Mouse (Mus musculus): ENCODE results near the gene Ulk4. TPM values are rescaled to one million over a fixed set of nuclear protein-coding genes. Genes with fewer than 3 reads are reported as not detected.

The Ulk4 gene
- polyA plus RNA-seq (2015; fragmentation: Nextera tagmentation; extraction: Ambion mirVana), result 153 and 179 TPM in 2 replicates

DNA sequence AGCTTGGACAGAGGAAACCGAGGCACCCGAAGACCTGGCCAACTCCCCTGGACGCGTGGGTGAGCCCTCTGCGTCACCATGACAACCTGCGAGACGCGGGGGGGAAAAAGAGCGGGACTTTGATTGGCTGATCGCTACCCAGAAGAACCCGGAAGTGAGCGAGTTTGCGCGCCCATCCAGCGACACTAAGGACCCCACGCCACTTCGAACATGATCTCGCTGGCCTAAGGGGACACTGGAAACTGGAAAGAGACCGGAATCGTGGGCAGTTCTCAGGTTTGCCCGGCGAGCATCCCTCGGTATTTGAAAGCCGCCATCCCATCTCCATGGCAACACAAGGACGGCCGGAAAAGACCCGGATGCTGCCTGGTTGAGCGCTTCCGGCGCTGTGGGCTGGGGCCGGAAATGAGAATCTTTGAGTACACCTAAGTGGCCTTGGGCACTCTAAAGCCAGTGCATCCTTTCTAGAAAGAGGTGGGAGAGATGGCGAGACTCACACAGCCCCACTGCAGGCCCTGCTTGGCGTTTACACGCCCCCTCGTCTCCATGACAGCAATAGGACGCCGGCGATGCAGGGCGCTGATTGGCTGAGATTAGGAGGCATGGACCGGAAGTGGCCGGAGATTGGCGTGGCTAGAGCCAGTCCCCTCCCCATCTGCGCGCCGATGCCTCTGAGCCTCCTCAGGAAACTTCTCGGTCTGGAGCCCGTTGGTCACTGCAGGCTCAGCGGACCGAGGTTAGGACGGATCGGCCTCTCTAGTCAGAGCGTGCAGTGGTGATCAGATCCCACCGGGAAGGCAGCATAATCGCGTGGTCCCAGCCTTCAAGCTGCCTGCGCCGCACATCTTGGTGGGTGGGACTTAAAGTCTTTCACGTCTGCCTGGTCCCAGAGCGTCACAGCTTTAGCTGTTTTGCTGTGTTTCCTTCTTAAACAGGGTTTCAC is at the start of gene Ulk4:
Gene Ulk4, minus strand, starts transcription at position 80 of the 943 bp plus-strand sequence.
- H3K27me3 ChIP-seq (replicated peaks), result no peaks in the 10 kb centered on the region
- H3K4me2 ChIP-seq, result peak within 1 kb of the TSS; percentile 90
- WGBS, result under 1% methylated on average over 59 of the region's 59 CpGs
- H3K36me3 ChIP-seq, result no peaks in the 10 kb centered on the region
- H3K9me3 ChIP-seq, result no peaks in the 10 kb centered on the region
- H3K4me3 ChIP-seq (replicated peaks), result peak within 1 kb of the TSS; percentile 81
- H3K27ac ChIP-seq, result peak within 1 kb of the TSS; percentile 85
- H3K4me1 ChIP-seq, result peaks cover 8% of the 10 kb centered on the region; the same call in 1 of the 2 replicates
- peak within 1 kb of the TSS; percentile 49; the same call in 1 of the 2 replicates for H3K9ac ChIP-seq
- peak; percentile 96 for ATAC-seq (ENCODE audit: insufficient read depth, low FRiP score, low read depth)

DNA sequence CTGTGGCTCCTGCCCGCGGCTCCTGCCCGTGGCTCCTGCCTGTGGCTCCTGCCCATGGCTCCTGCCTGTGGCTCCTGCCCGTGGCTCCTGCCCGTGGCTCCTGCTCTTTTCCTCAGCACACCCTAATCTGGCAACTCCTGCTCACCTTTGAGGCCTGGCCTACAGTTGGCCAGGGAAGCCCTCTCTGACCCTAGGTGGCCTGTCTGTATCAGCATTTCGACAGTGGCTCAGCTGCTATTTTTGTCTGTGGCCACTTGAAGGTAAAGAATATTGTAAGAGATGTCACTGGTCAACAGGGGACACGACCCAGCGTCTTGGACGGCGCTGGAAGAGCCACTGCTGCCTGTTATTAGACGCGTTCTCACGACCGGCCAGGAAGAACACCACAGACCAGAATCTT is 45.0 kb upstream of the Ulk4 start:
- Histone ChIP-seq H3K27ac (no peak overlapping the region), H3K36me3 (0 out of 2 replicates have a peak, but pooled peaks cover 11% of the 10 kb centered on the region), H3K4me3 (replicated peaks) (no peak overlapping the region), H3K9me3 (no peaks in the 10 kb centered on the region), H3K4me2 (no peak overlapping the region), H3K27me3 (replicated peaks) (no peaks in the 10 kb centered on the region), H3K4me1 (peaks cover 15% of the 10 kb centered on the region; the same call in 1 of the 2 replicates), H3K9ac (no peak overlapping the region)
- no peak for ATAC-seq (ENCODE audit: insufficient read depth, low FRiP score, low read depth)
- WGBS, result 94% methylated on average over 14 of the region's 14 CpGs

DNA sequence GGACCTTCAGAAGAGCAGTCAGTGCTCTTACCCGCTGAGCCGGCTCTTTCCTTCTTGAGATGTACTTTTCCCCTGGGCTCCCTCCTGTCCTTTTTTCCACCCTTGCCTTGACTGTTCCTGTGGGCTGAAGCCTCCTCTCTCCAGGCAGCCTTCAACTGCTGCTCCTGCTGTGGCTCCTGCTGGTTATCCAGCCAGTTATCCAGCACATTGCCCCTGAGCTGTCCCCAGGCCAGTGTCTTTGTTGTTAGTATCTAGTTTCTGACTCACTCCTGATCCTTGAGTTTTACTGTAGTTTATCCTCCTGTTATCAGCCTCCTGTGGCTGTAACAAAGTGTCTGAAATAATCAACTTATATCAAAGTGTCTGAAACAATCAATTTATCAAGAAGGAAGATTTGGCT is 44.1 kb upstream of the Ulk4 start:
- ATAC-seq (ENCODE audit: insufficient read depth, low FRiP score, low read depth), result no peak
- Histone ChIP-seq H3K4me1 (peaks cover 18% of the 10 kb centered on the region), H3K36me3 (0 out of 2 replicates have a peak, but pooled peaks cover 11% of the 10 kb centered on the region), H3K9me3 (no peaks in the 10 kb centered on the region), H3K4me2 (no peak overlapping the region), H3K4me3 (replicated peaks) (no peak overlapping the region), H3K9ac (no peak overlapping the region), H3K27me3 (replicated peaks) (no peaks in the 10 kb centered on the region), H3K27ac (no peak overlapping the region)
- WGBS, result 89% methylated on average over 2 of the region's 2 CpGs

DNA sequence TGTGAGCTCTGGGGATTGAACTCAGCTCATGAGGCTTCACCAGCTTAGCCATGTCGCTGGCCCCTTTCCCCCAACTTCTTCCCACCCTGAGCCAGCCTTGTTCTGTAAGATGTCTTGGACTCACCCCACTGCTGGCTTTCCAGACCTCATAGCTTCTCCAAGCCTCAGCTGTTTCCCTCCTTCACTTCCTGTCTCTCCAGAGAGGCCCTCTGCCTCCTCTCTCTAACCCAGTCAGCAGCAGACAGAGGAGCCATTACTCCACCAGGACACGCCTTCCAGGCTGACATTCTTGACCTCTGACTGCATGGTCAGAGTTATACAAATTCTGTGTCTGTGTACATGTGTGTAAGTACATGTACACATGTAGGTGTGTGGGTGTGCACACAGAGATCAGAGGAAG is 43.4 kb upstream of the Ulk4 start:
- 0 out of 2 replicates have a peak, but pooled peaks cover 11% of the 10 kb centered on the region for H3K36me3 ChIP-seq
- no peak overlapping the region for H3K9ac ChIP-seq
- no peaks in the 10 kb centered on the region for H3K9me3 ChIP-seq
- no peak overlapping the region for H3K4me3 ChIP-seq (replicated peaks)
- H3K27ac ChIP-seq, result no peak overlapping the region
- ATAC-seq (ENCODE audit: insufficient read depth, low FRiP score, low read depth), result no peak
- H3K4me2 ChIP-seq, result no peak overlapping the region
- no peaks in the 10 kb centered on the region for H3K27me3 ChIP-seq (replicated peaks)
- peaks cover 24% of the 10 kb centered on the region for H3K4me1 ChIP-seq
- 53% methylated on average over 2 of the region's 2 CpGs for WGBS

DNA sequence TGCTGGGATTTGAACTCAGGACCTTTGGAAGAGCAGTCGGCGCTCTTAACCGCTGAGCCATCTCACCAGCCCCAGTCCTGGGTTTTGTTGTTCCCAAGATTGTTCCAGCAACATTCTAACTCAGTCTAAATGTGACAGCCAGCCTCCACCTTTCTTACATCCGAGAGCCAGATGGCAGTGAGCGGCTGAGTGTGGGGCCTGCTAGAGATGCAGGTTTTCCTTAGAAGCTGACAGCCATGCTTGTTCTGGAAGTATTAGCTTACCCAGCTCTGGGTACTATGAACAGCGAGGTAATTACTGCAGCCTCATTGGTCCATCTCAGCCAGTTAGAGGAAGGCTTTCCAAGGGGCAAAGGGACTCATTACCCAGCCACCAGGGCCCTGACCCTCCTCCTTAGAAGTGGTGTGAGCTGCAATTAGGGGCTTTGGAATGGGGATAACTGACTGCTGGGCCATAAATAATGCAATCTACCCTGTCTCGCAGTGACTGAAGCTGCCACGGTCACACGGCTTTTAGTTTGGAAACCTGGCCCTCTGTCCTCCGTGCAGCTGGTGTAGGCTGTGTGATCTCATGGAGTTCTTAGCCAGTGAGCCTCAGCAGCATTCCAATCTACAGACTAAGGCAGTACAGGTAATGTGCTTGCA is 42.4 kb upstream of the Ulk4 start:
- no peak overlapping the region for H3K4me2 ChIP-seq
- WGBS, result 68% methylated on average over 10 of the region's 10 CpGs
- H3K9ac ChIP-seq, result no peak overlapping the region
- ATAC-seq (ENCODE audit: insufficient read depth, low FRiP score, low read depth), result no peak
- H3K4me3 ChIP-seq (replicated peaks), result no peak overlapping the region
- 0 out of 2 replicates have a peak, but pooled peaks cover 11% of the 10 kb centered on the region for H3K36me3 ChIP-seq
- H3K27ac ChIP-seq, result no peak overlapping the region
- H3K4me1 ChIP-seq, result peaks cover 34% of the 10 kb centered on the region
- no peaks in the 10 kb centered on the region for H3K27me3 ChIP-seq (replicated peaks)
- no peaks in the 10 kb centered on the region for H3K9me3 ChIP-seq

DNA sequence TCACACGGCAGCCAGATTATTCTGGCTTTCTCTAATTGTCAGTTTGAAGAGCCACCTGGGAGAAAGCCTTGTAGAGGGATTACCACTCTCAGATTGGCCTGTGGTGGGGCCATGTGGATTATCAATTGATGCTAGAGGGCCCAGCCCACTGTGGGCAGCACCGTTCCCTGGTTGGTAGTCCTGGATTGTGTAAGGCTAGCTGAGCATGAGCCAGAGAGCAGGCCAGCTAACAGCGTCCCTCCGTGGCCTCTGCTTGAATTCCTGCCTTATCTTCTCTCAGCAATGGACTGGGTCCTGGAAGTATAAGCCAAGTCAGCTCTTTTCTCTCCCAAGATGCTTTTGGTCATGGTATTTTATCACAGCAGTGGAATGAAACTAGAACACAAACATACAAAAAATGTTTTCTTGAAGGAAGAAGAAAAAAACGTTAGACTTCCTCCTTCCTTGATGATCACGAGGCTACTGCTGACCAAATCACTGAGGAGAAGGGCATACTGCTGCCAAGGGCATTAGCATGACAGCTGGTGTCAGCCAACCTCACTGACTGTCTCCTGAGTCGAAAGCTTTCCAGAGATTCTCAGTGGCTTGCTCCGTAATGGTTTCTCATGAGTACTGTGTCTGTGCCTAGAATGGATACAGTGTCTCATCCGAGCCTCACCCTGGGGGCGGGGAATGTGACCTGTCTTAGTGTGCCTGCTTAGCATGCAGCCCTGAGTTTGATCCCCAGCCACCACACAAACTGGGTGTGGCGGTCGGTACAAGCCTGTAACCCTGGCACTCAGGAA is 39.8 kb upstream of the Ulk4 start:
- no peak for ATAC-seq (ENCODE audit: insufficient read depth, low FRiP score, low read depth)
- Histone ChIP-seq H3K27me3 (replicated peaks) (no peaks in the 10 kb centered on the region), H3K27ac (peak overlapping the region; percentile 40; the same call in 1 of the 2 replicates), H3K36me3 (0 out of 2 replicates have a peak, but pooled peaks cover 7% of the 10 kb centered on the region), H3K9me3 (no peaks in the 10 kb centered on the region), H3K4me1 (peaks cover 59% of the 10 kb centered on the region), H3K4me3 (replicated peaks) (no peak overlapping the region), H3K9ac (no peak overlapping the region), H3K4me2 (no peak overlapping the region)
- WGBS, result 53% methylated on average over 12 of the region's 12 CpGs

DNA sequence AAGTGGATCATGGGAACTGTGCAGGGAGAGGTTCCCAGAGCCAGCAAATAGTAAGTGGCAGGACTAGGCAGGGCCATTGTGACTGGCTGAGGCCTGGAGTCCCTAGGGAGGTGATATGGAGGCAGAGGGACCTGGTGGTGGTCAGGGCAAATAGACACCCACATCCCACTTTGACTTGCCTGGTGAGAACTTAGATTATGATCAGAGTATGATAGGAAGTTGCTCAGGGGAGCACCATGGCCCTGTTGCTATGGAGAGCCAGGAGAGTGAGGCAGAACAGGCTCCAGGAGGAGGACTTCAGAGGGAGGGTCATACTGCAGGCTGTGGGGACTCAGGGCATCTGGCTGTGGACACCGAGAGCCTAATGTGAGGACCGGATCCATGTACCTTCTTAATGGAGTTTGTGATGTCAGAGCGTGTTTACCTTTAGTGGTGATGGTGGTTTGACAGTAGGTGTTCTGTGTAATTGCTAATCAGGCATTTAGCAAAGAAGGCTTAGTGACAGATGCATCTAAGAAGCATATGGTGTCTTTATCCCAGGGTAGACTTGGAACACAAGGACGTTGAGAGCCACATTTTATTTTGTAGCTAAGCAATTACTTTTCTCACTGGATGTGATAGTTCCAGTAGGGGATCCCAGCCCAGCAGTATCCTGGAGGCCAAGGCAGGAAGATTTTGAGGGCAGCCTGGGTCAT is 39.1 kb upstream of the Ulk4 start:
- H3K4me2 ChIP-seq, result no peak overlapping the region
- WGBS, result 69% methylated on average over 4 of the region's 4 CpGs
- no peaks in the 10 kb centered on the region for H3K27me3 ChIP-seq (replicated peaks)
- no peak for ATAC-seq (ENCODE audit: insufficient read depth, low FRiP score, low read depth)
- H3K4me3 ChIP-seq (replicated peaks), result no peak overlapping the region
- H3K9me3 ChIP-seq, result no peaks in the 10 kb centered on the region
- H3K4me1 ChIP-seq, result peaks cover 60% of the 10 kb centered on the region
- H3K27ac ChIP-seq, result peak overlapping the region; percentile 95; the same call in 1 of the 2 replicates
- H3K36me3 ChIP-seq, result 0 out of 2 replicates have a peak, but pooled peaks cover 5% of the 10 kb centered on the region
- no peak overlapping the region for H3K9ac ChIP-seq

DNA sequence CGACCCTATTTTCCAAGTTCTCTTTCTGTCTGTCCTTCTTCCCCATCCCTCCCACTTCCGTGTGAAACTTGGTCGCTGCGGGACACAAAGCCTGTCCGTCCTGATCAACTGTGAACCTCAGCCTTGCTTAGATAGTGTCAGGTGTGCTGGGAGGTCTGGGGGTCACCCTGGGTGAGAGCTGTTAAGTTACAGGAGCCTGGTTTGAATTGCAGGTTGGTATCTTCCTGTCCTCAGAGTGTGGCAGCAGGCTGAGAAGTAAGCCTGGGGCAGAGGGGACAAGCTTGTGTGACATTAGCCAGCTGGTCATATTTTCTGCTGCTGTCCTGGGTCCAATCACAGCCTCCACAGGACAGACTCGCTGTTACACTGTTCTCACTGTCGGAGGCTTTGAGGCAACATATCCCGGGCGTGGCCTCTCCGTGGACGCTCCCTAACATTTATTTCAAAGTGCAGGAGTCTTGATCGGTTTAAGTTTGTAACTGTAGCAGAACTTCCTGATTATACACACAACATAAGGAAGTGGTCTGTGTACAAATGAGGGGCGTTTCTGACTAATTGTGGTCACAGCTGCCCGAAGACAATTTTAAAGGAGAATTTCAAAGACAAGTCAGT is 37.6 kb upstream of the Ulk4 start:
- Histone ChIP-seq H3K4me1 (peaks cover 53% of the 10 kb centered on the region), H3K9ac (no peak overlapping the region), H3K4me3 (replicated peaks) (peak overlapping the region; percentile 22), H3K36me3 (0 out of 2 replicates have a peak, but pooled peaks cover 4% of the 10 kb centered on the region), H3K27me3 (replicated peaks) (no peaks in the 10 kb centered on the region), H3K9me3 (no peaks in the 10 kb centered on the region), H3K27ac (peak overlapping the region; percentile 95), H3K4me2 (peak overlapping the region; percentile 64)
- peak; percentile 40; the same call in 1 of the 2 replicates for ATAC-seq (ENCODE audit: insufficient read depth, low FRiP score, low read depth)
- WGBS, result 6% methylated on average over 14 of the region's 14 CpGs

DNA sequence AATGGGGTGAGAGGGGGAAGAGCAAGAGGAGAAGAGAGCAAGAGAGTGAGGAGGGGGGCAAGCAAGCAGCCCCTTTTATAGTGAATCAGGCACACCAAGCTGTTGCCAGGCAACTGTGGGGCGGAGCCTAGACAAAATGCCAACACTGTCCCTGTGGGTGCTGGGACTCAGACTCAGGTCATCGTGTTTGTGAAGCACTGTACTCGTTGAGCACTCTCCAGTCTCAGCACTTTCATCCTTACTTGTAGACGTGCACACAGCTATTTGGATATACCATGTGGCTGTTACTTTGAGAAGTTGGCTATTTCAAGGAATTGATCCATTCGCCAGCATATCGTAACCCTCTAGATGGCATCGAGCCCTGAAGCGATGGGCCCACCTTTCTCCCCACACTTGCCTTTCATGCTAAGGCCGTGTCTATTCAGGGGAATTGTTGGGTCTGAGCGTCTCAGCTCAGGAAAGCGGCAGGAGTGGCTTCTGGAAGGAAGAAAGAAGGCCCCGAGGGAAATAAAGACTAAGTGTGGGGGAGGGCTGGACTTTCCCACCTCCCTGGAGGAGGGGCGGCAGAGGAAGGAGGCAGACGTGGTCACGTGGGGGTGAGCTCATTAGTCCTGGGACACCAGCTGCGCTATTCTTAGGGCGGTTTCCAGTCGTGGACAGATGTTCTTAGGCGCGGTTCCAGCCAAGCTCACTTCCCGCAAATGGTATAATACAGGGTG is 36.8 kb upstream of the Ulk4 start:
- Histone ChIP-seq H3K9ac (no peak overlapping the region), H3K27me3 (replicated peaks) (no peaks in the 10 kb centered on the region), H3K9me3 (no peaks in the 10 kb centered on the region), H3K4me1 (peaks cover 56% of the 10 kb centered on the region), H3K27ac (peak overlapping the region; percentile 95), H3K4me2 (peak overlapping the region; percentile 64), H3K4me3 (replicated peaks) (peak overlapping the region; percentile 22), H3K36me3 (0 out of 2 replicates have a peak, but pooled peaks cover 4% of the 10 kb centered on the region)
- ATAC-seq (ENCODE audit: insufficient read depth, low FRiP score, low read depth), result peak; percentile 81
- 5% methylated on average over 21 of the region's 21 CpGs for WGBS

DNA sequence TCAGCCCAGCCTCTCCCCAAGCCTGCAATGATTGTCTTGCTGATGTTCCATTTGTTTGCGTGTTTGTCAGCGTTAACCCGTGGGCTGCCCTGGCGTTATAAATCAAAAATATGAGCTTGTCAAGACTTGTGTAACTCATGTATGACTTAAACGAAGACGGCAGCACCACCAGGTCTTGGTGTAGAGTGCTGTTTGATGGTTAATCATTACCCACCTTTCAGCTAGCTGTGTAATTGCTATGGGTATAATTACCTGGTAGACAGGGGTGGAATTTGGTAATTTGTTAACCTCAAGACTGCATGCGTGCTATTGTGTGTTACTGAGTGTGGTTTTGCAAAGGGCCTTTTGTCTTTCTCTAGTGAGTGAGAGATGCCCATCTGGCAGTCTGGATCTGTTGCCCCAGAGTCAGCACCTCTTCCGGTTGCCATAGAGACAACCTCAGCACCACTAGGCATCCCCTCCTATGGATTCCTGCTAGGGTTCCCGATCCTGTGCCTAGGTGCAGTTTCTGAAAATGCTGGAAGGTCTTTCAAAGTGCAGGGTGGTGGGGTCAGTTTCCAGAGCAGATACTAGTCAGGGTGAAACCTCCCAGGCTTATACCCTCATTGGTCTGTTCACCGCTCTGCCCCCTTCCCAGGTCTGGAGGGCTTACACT is 35.4 kb upstream of the Ulk4 start:
- Histone ChIP-seq H3K4me3 (replicated peaks) (no peak overlapping the region), H3K27me3 (replicated peaks) (no peaks in the 10 kb centered on the region), H3K9ac (no peak overlapping the region), H3K9me3 (no peaks in the 10 kb centered on the region), H3K36me3 (no peaks in the 10 kb centered on the region), H3K27ac (peak overlapping the region; percentile 28; the same call in 1 of the 2 replicates), H3K4me2 (no peak overlapping the region), H3K4me1 (peaks cover 54% of the 10 kb centered on the region)
- 53% methylated on average over 10 of the region's 10 CpGs for WGBS
- no peak for ATAC-seq (ENCODE audit: insufficient read depth, low FRiP score, low read depth)

All from stomach, embryonic 15.5 days (tissue).